Mouse (Mus musculus) forebrain, embryonic 11.5 days (tissue): ENCODE measurements around the gene Sspo. TPM values are rescaled to one million over a fixed set of nuclear protein-coding genes. Genes with fewer than 3 reads are reported as not detected.

ENCODE experiments used
- ATAC-seq: fragments of 200-750 bp; cut with Nextera tagmentation; replicated peaks from 2 replicates; pipeline ENCODE4 v1.8.0; 2017; ENCODE audit warnings: moderate TSS enrichment; ENCODE audit not compliant: low FRiP score
- DNase-seq: peaks from one replicate; pipeline ENCODE4 v3.0.0-alpha.2; 2017; ENCODE audit warnings: low spot score
- H3K27ac ChIP-seq: fragments of 300-500 bp; sonication (generic); 2 replicates; pipeline ENCODE4 v1.5.1; 2014; ENCODE audit warnings: low read depth, low read length
- H3K27me3 ChIP-seq: fragments of 300-500 bp; sonication (generic); 2 replicates; pipeline ENCODE4 v1.6.1; 2014; ENCODE audit warnings: mild to moderate bottlenecking, low read length, mixed read lengths; ENCODE audit not compliant: control insufficient read depth, insufficient read depth
- H3K36me3 ChIP-seq: fragments of 300-500 bp; sonication (generic); 2 replicates; pipeline ENCODE4 v1.6.1; 2014; ENCODE audit warnings: mild to moderate bottlenecking, low read length, moderate library complexity, mixed read lengths; ENCODE audit not compliant: control insufficient read depth, insufficient read depth
- H3K4me1 ChIP-seq: fragments of 300-500 bp; sonication (generic); replicated peaks from 2 replicates; pipeline ENCODE4 v1.6.1; 2014; ENCODE audit warnings: low read length, mixed read lengths; ENCODE audit not compliant: control insufficient read depth, insufficient read depth
- H3K4me2 ChIP-seq: fragments of 300-500 bp; sonication (generic); 2 replicates; pipeline ENCODE4 v1.6.1; 2014; ENCODE audit warnings: low read depth, mild to moderate bottlenecking, low read length, moderate library complexity, mixed read lengths; ENCODE audit not compliant: severe bottlenecking
- H3K4me3 ChIP-seq: fragments of 300-500 bp; sonication (generic); 2 replicates; pipeline ENCODE4 v1.5.1; 2014; ENCODE audit warnings: low read depth, low read length
- H3K9ac ChIP-seq: fragments of 300-500 bp; sonication (generic); 2 replicates; pipeline ENCODE4 v1.6.1; 2014; ENCODE audit warnings: low read length
- H3K9me3 ChIP-seq: fragments of 300-500 bp; sonication (generic); 2 replicates; pipeline ENCODE4 v1.6.1; 2016; ENCODE audit warnings: low read length, mixed read lengths; ENCODE audit not compliant: control insufficient read depth
- WGBS: fragments of 180-500 bp; shearing (Covaris S2); extraction: QIAGEN DNeasy Blood & Tissue Kit; methylation state at CpG from one replicate; pipeline ENCODE4 v1.1.7; 2014; 5-methylcytosine and 5-hydroxymethylcytosine counted together
- polyA plus RNA-seq: library from polyadenylated mRNA; unstranded; fragments of >200 nt; fragmentation: Nextera tagmentation; extraction: Ambion mirVana; gene quantifications from 2 replicates; pipeline ENCODE4 v1.2.1, GENCODE M21; 2014

The Sspo gene
- polyA plus RNA-seq, 1 experiment from 2014 or later = 0.29 TPM

DNA sequence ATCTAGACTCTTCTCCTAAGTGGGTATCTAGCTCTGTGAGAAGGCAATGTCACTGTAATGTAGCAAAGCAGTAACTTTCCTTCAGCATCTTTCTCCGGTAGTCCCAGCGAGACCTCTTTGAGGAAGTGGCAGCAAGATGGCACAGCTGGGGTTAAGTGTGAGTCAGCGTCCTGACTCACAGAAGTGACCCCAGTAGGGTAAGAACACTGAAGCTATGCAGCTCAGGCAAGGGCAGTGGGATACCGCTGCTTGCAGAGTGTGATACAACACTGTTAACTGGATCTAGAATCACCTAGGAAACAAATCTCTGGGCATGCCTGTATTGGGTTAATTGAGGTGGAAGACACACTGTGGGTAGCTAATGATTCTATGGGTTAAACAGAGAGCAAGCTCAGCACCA lies 88.1 kb downstream of the Sspo start:
- 75% methylated on average over 4 of the region's 4 CpGs for WGBS
- H3K9ac ChIP-seq = no peak overlapping the region
- H3K27me3 ChIP-seq = no peaks in the 10 kb centered on the region
- H3K4me3 ChIP-seq = no peak overlapping the region
- DNase-seq = no peak
- no peaks in the 10 kb centered on the region for H3K36me3 ChIP-seq
- no peaks in the 10 kb centered on the region for H3K9me3 ChIP-seq
- ATAC-seq = no peak
- peaks cover 6% of the 10 kb centered on the region; the same call in 1 of the 2 replicates for H3K4me1 ChIP-seq
- no peak overlapping the region for H3K4me2 ChIP-seq
- H3K27ac ChIP-seq = no peak overlapping the region

DNA sequence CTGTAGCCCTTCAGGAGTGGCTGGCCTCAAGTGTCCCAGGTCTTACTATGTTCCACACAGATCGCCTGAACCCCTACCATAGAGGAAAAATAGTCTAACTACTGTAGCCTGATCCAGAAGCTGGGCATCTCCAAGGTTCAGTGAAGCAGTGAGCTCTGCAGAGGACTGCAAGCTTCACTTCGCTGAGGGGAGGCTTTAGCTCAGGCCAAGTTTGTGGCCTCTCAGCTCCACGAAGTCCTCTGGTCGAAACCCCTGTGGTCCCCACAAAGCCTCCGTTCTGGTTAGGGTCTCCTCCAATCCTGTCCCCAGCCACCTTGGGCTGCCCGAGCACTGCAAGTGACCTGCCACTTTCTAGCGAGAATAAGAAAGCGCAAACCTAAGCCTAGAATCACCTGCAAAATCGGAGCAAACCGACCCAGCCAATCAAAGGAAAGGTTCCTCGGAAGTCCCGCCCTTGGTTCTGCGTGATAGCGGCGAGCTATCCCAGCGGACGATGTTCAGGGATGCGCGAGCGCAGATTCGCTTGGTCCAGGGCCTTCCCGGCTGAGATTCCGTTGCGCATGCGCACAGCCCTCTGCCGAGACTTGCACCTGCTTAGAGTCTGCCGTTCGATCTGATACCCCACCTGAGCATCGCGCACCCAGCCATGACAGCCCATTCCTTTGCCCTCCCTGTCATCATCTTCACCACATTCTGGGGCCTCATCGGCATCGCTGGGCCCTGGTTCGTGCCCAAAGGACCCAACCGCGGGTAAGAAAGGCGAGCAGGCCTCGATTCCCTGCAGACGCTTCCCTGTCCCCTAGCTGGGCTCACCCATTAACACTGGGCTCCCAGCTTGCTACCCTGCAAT lies 89.3 kb downstream of the Sspo start, which contains the start of gene Atp6v0e2:
Gene Atp6v0e2 (plus strand): TSS at position 511 of the 850 bp plus-strand sequence.
- H3K27me3 ChIP-seq = no peaks in the 10 kb centered on the region
- H3K4me3 ChIP-seq = peak within 1 kb of the TSS; percentile 57
- 2% methylated on average over 38 of the region's 38 CpGs for WGBS
- peak; percentile 94 for ATAC-seq
- peak; percentile 95 for DNase-seq
- H3K9me3 ChIP-seq = no peaks in the 10 kb centered on the region
- H3K36me3 ChIP-seq = no peaks in the 10 kb centered on the region
- peak within 1 kb of the TSS; percentile 87 for H3K4me2 ChIP-seq
- H3K9ac ChIP-seq = peak within 1 kb of the TSS; percentile 83
- peaks cover 6% of the 10 kb centered on the region; the same call in 1 of the 2 replicates for H3K4me1 ChIP-seq
- no peak within 1 kb of the TSS for H3K27ac ChIP-seq

DNA sequence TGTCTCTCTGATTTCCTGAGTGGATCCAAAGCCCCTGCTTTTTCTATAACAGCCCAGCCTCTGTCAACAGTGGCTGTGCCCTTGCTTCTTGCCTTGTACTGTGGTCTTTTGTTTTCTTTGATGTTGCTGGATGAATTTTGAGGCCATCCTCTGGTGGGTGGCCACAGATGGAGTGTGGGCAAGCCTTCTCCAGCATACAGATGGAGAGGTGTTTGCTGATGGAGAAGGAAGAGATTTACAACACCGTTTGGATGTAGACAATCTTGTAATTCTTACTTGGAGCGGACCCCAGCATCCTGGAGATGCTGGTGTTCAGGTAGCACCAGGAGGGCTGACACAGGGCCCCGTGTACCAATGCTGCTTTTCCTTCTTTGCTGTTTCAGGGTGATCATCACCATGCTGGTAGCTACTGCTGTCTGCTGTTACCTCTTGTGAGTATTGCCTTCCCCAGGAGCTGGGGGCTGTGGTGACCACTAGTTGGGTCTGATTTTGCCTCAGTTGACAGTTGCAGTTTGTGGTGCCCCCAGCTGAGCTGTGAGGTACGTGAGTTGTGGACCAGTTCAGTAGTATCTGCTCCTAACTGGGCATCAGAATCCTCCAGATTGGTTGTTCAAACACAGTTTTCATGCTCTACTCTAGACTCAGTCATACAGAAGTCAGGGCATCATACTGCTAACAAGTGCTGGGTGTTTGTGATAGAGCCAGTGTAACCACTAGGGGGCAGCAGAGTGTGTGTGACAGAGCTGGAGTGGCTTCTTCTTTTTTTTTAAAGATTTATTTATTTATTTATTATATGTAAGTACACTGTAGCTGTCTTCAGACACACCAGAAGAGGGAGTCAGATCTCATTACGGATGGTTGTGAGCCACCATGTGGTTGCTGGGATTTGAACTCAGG lies 91.1 kb downstream of the Sspo start:
- Histone ChIP-seq H3K9ac (peak overlapping the region; percentile 20; the same call in 1 of the 2 replicates), H3K27ac (no peak overlapping the region), H3K9me3 (no peaks in the 10 kb centered on the region), H3K4me3 (no peak overlapping the region), H3K4me2 (no peak overlapping the region), H3K36me3 (no peaks in the 10 kb centered on the region), H3K4me1 (peaks cover 6% of the 10 kb centered on the region; the same call in 1 of the 2 replicates), H3K27me3 (no peaks in the 10 kb centered on the region)
- DNase-seq = peak; percentile 81
- WGBS = 72% methylated on average over 4 of the region's 5 CpGs
- no peak for ATAC-seq

DNA sequence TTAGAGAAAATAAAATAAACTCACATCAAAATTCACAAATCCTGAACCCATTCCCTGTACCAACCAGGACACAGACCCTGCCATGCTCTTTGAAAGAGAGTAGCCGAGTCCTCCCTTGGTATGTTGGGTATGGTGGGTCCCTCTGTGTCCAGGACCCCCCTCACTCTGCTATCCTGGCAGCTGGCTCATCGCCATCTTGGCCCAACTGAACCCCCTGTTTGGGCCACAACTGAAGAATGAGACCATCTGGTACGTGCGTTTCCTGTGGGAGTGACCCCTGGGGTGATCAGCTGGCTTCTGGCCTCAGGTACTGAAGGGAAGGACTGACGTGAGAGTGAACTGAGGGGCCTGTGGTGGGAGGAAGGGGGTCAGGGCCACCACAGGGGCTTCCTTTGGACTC lies 91.8 kb downstream of the Sspo start:
- DNase-seq (no peak), ATAC-seq (no peak)
- no peaks in the 10 kb centered on the region for H3K9me3 ChIP-seq
- H3K4me1 ChIP-seq = peaks cover 6% of the 10 kb centered on the region; the same call in 1 of the 2 replicates
- H3K4me2 ChIP-seq = no peak overlapping the region
- WGBS = 75% methylated on average over 5 of the region's 5 CpGs
- H3K9ac ChIP-seq = no peak overlapping the region
- no peaks in the 10 kb centered on the region for H3K27me3 ChIP-seq
- no peak overlapping the region for H3K4me3 ChIP-seq
- H3K27ac ChIP-seq = no peak overlapping the region
- no peaks in the 10 kb centered on the region for H3K36me3 ChIP-seq

DNA sequence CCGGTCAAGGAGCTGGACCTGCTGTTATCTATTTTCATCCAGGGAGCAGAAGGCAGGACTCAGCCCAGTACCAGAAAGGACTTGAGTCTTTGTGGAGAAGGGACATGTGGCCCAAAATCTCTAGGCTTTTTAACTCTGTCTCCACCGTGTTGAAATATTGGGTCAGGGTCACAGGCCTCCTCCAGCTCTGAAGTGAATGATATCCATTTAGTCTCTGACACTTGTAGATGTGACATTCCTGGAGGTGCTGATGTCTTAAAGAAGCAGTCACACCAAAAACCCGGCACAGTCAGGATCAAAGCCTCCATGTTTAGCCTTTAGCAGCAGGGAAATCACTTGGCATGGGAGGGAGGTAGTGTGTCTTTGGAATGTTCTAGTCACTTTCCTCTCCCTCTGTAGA lies 92.7 kb downstream of the Sspo start:
- ATAC-seq = no peak
- H3K4me1 ChIP-seq = peaks cover 6% of the 10 kb centered on the region; the same call in 1 of the 2 replicates
- no peaks in the 10 kb centered on the region for H3K27me3 ChIP-seq
- no peak overlapping the region for H3K27ac ChIP-seq
- no peak for DNase-seq
- no peak overlapping the region for H3K4me2 ChIP-seq
- H3K4me3 ChIP-seq = no peak overlapping the region
- no peak overlapping the region for H3K9ac ChIP-seq
- H3K36me3 ChIP-seq = no peaks in the 10 kb centered on the region
- WGBS = 85% methylated on average over 3 of the region's 3 CpGs
- H3K9me3 ChIP-seq = no peaks in the 10 kb centered on the region

DNA sequence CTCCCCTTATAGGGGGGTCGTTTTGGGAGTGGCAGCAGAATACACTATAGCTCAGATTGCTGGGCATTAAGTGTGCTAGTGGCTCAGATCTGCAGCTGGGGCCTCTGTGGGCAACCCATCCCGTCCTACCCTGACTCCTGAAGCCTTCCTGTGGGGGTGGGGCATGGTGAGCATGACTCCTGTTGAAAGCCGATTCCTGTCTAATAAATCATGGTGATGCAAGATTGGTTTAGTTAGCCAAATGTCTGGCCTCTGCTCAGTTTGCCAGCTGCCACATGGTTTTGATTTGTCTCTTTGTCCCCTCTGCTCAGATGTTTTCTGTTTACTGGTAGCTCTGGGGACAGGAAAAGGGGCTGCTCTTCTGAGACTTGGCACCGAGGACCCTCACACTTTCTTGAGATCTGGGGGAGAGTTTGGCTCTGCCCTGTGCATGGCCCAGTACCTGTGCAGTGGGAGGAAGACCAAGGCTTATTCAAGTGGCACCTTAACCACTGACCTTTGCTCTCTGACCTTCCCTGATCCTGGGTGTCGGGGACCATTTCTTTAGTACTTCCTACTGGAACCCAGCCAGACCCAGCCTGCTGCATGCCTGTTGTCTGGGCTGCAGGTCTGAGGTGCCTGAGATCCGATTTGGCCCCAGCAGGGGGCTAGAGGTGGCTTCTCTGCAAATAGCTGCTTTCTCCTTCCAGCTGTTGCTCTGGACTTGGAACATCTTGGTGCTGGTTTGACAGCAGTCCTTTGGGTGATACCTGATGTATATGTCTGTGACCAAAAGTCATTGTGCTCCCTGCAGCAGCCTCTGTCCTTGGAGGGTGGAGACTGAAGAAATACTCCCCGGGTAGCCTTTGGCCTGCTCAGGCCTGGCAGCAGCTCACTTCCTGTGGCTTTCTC lies 93.8 kb downstream of the Sspo start:
- ATAC-seq (no peak), DNase-seq (no peak)
- H3K27me3 ChIP-seq = no peaks in the 10 kb centered on the region
- no peaks in the 10 kb centered on the region for H3K9me3 ChIP-seq
- H3K9ac ChIP-seq = no peak overlapping the region
- peaks cover 6% of the 10 kb centered on the region; the same call in 1 of the 2 replicates for H3K4me1 ChIP-seq
- H3K4me3 ChIP-seq = no peak overlapping the region
- no peak overlapping the region for H3K4me2 ChIP-seq
- 68% methylated on average over 7 of the region's 7 CpGs for WGBS
- H3K36me3 ChIP-seq = no peaks in the 10 kb centered on the region
- no peak overlapping the region for H3K27ac ChIP-seq

DNA sequence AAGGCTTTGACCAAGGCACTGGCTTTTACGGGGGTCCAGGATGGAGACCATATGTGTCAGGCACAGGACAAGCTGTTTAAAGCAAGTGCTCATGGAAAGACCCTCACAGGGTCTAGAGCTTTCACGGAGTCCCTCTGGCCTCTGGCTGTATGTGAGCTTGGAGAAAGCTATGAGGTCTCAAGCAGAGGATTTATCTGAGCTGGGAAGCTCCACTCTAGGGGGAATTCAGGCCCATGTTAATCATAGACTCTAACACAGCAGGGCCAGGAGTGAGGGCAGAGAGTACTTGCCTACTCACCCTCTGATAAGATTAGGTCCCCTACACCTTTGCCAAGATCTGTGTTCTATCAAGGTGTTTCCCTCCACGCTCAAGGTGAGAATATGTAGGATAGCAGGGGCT lies 94.6 kb downstream of the Sspo start:
- Histone ChIP-seq H3K27ac (no peak overlapping the region), H3K4me1 (peaks cover 6% of the 10 kb centered on the region; the same call in 1 of the 2 replicates), H3K36me3 (no peaks in the 10 kb centered on the region), H3K4me2 (no peak overlapping the region), H3K9ac (no peak overlapping the region), H3K9me3 (no peaks in the 10 kb centered on the region), H3K27me3 (no peaks in the 10 kb centered on the region), H3K4me3 (no peak overlapping the region)
- DNase-seq (no peak), ATAC-seq (no peak)
- 84% methylated on average over 3 of the region's 3 CpGs for WGBS

DNA sequence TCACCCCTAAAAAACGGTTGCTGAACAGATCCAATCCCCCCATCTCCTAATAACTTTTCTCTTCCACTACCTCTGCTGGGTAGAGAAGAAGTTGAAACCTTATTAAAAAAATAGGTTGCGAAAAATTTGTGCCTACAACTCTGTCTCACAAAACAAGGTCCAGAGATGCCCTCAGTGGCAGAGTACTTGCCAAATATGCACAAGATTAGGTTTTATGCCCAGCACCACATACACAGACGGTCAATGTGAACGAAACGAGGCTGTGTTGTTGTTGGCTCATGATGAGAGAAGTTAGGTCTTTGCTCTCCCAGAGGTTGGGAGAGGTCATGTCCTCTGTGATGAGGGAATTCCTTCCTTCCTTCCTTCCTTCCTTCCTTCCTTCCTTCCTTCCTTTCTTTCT lies 97.2 kb downstream of the Sspo start:
- Histone ChIP-seq H3K9me3 (no peaks in the 10 kb centered on the region), H3K9ac (no peak overlapping the region), H3K27ac (no peak overlapping the region), H3K27me3 (no peaks in the 10 kb centered on the region), H3K36me3 (no peaks in the 10 kb centered on the region), H3K4me3 (no peak overlapping the region), H3K4me1 (no peaks in the 10 kb centered on the region), H3K4me2 (no peak overlapping the region)
- no peak for ATAC-seq
- DNase-seq = no peak
- 83% methylated on average over 5 of the region's 5 CpGs for WGBS
